Mouse (Mus musculus) cerebellum, adult 2 months (tissue): ENCODE measurements around the gene Bloc1s1.

Source experiments
- CTCF ChIP-seq: fragments of 200-500 bp; IDR thresholded peaks from 2 replicates; pipeline ENCODE4 v1.5.1; 2011; ENCODE audit warnings: low read depth, mild to moderate bottlenecking, control low read depth, low read length, moderate library complexity, borderline replicate concordance; ENCODE audit not compliant: insufficient read depth
- POLR2A ChIP-seq: fragments of 200-500 bp; IDR thresholded peaks from 2 replicates; pipeline ENCODE4 v1.6.1; 2011; ENCODE audit warnings: low read length, control low read depth, borderline replicate concordance; ENCODE audit not compliant: insufficient read depth

GRCm38 (mm10) chr10:128913696-128914095 lies 10.1 kb downstream of the Bloc1s1 start:
- TF ChIP-seq CTCF (no peak), POLR2A (no peak)
